Mouse (Mus musculus) cerebellum, adult 2 months (tissue): ENCODE data around the gene Nrap.

Experiments
- CTCF ChIP-seq: fragments of 200-500 bp; IDR thresholded peaks from 2 replicates; pipeline ENCODE4 v1.5.1; 2011; ENCODE audit warnings: low read depth, mild to moderate bottlenecking, control low read depth, low read length, moderate library complexity, borderline replicate concordance; ENCODE audit not compliant: insufficient read depth
- POLR2A ChIP-seq: fragments of 200-500 bp; IDR thresholded peaks from 2 replicates; pipeline ENCODE4 v1.6.1; 2011; ENCODE audit warnings: low read length, control low read depth, borderline replicate concordance; ENCODE audit not compliant: insufficient read depth

DNA sequence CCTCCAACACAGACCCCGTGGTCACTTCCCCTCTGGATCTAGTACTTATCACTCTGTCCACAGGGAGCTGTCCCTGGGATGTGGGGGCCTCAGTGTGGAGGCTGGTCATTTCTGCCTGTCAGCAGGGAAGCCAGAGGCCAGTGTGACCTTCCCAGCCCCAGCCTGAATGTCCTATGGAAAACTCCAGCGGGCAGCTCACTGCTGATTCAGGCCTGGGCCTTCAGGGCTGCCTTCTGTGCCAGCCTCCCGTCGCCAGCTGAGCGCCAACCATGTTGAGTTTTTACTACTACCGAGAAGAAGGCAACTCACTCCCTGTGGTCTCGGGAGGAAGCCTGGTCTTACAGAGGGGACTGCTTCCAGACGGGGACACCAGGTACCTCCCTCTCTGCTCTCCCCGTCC, 35.7 kb upstream of the Nrap start:
- TF ChIP-seq CTCF (no peak), POLR2A (no peak)
